Mouse (Mus musculus) stomach, postnatal 0 days (tissue): ENCODE results near the gene Cyp27b1. TPM values are rescaled to one million over a fixed set of nuclear protein-coding genes. Genes with fewer than 3 reads are reported as not detected.
"Not testable (repeated sequence)": the region's sequence is repeated elsewhere in the genome, so short reads cannot be mapped to it uniquely, and the experiment has no call there.

Source experiments
- ATAC-seq: fragments of 200-750 bp; cut with Nextera tagmentation; 2 replicates; pipeline ENCODE4 v1.8.0; 2017; ENCODE audit not compliant: low FRiP score, low TSS enrichment
- DNase-seq: peaks from one replicate; pipeline ENCODE4 v3.0.0-alpha.2; 2016; ENCODE audit warnings: low spot score
- H3K27ac ChIP-seq: fragments of 300-500 bp; sonication (generic); replicated peaks from 2 replicates; pipeline ENCODE4 v1.5.1; 2014; ENCODE audit warnings: mild to moderate bottlenecking, control low read depth
- H3K27me3 ChIP-seq: fragments of 300-500 bp; sonication (generic); 2 replicates; pipeline ENCODE4 v1.6.1; 2014; ENCODE audit warnings: low read length; ENCODE audit not compliant: control insufficient read depth, insufficient read depth
- H3K36me3 ChIP-seq: fragments of 300-500 bp; sonication (generic); 2 replicates; pipeline ENCODE4 v1.6.1; 2014; ENCODE audit warnings: low read length, mixed read lengths; ENCODE audit not compliant: control insufficient read depth, insufficient read depth
- H3K4me1 ChIP-seq: fragments of 300-500 bp; sonication (generic); replicated peaks from 2 replicates; pipeline ENCODE4 v1.6.1; 2014; ENCODE audit warnings: antibody characterized with exemption; ENCODE audit not compliant: control insufficient read depth, insufficient read depth
- H3K4me2 ChIP-seq: fragments of 300-500 bp; sonication (generic); replicated peaks from 2 replicates; pipeline ENCODE4 v1.6.1; 2014; ENCODE audit warnings: low read depth, mild to moderate bottlenecking, control low read depth, moderate library complexity
- H3K4me3 ChIP-seq: fragments of 300-500 bp; sonication (generic); 2 replicates; pipeline ENCODE4 v1.5.1; 2014; ENCODE audit warnings: low read depth, low read length, control low read depth
- H3K9ac ChIP-seq: fragments of 300-500 bp; sonication (generic); 2 replicates; pipeline ENCODE4 v1.6.1; 2014; ENCODE audit warnings: mild to moderate bottlenecking, low read length, control low read depth, mixed read lengths
- H3K9me3 ChIP-seq: fragments of 300-500 bp; sonication (generic); 2 replicates; pipeline ENCODE4 v1.6.1; 2016; ENCODE audit warnings: low read length; ENCODE audit not compliant: control insufficient read depth
- CTCF ChIP-seq: IDR thresholded peaks from 2 replicates; pipeline ENCODE4 v1.5.1; 2016; ENCODE audit warnings: antibody characterized with exemption, low read depth, mild to moderate bottlenecking, moderate library complexity
- EP300 ChIP-seq: optimal IDR thresholded peaks from 2 replicates; pipeline ENCODE3; 2016; ENCODE audit warnings: antibody characterized with exemption
- WGBS: fragments of 180-500 bp; shearing (Covaris S2); extraction: QIAGEN DNeasy Blood & Tissue Kit; methylation state at CpG from one replicate; pipeline ENCODE4 v1.1.7; 2014; 5-methylcytosine and 5-hydroxymethylcytosine counted together
- polyA plus RNA-seq: library from polyadenylated mRNA; unstranded; fragments of >200 nt; fragmentation: Nextera tagmentation; extraction: Ambion mirVana; gene quantifications from 2 replicates; pipeline ENCODE4 v1.2.1, GENCODE M21; 2015

Cyp27b1 gene
- polyA plus RNA-seq, 1 experiment from 2014 or later = 0.13 TPM

- ATAC-seq (no peak), DNase-seq (peak; percentile 51)
- WGBS = under 1% methylated on average over 27 of the region's 92 CpGs
- peak overlapping the region; percentile 100 for H3K4me2 ChIP-seq
- peak overlapping the region; percentile 73 for H3K9ac ChIP-seq
- TF ChIP-seq CTCF = no peak
- TF ChIP-seq EP300 = no peak
- H3K4me1 ChIP-seq = 0 out of 2 replicates have a peak, but pooled peaks cover 4% of the 10 kb centered on the region
- H3K27ac ChIP-seq = 0 out of 2 replicates have a peak overlapping the region, but pooled peaks have one; percentile 24
- no peaks in the 10 kb centered on the region for H3K27me3 ChIP-seq
- H3K36me3 ChIP-seq = peaks cover 6% of the 10 kb centered on the region; the same call in 1 of the 2 replicates
- H3K4me3 ChIP-seq = peak overlapping the region; percentile 72
- no peaks in the 10 kb centered on the region for H3K9me3 ChIP-seq
Observed at GRCm38 (mm10) chr10:127059174-127059967, 11.3 kb downstream of the Cyp27b1 start.

DNA sequence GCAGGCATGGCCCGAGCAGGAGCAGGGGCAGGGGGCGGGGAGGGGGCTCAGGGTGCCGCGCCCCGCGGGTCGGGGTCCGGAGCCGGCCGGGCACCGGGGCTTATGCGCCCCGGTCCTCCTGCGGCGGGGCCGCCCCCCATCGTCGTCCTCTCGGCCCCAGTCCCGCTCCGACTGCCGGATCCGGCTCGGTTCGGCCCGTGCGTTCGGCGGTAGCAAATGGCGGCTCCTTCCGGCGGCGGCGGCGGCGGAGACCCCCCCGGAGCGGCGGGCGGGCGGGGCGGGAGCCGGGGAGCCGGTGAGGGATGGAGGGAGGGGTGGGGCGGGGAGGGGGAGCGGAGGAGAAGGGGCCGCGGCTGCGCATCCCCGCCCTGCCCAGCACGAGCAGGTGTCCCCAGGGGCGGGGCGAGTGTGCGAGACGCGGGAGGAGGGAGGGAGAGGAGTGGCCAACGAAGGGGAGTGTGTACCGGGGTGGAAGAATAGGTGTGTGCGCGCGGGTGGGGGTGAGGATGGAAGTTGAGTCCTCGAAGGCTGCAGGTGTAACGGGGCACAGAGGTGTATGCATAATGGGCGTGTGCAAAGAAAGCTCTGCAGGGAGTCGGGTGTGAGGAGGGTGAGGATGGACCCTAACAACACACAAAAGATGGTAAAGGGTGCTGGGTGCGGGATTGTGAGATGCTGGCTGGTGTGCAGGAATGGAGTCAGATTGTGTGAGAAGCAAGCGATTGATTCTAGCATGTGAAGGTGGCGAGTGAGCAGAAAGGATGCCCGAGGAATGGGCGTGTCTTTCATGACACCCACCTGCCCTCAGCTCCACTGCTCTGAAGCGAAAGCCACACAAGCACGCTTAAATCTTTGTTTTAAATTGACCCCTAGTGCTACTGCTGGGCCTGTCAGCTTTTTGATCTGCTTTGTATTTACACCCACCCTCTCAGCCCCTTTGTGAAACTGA lies 12.2 kb downstream of the Cyp27b1 start, which contains the start of gene March9:
TSS of gene March9 (minus strand) at position 217 of the 949 bp plus-strand sequence.
- TF ChIP-seq EP300 (no peak), CTCF (no peak)
- peak within 1 kb of the TSS; percentile 100 for H3K4me2 ChIP-seq
- peak within 1 kb of the TSS; percentile 73 for H3K9ac ChIP-seq
- H3K9me3 ChIP-seq = no peaks in the 10 kb centered on the region
- no peaks in the 10 kb centered on the region for H3K27me3 ChIP-seq
- peak within 1 kb of the TSS; percentile 72 for H3K4me3 ChIP-seq
- 2% methylated on average over 58 of the region's 72 CpGs for WGBS
- H3K36me3 ChIP-seq = 0 out of 2 replicates have a peak, but pooled peaks cover 9% of the 10 kb centered on the region
- H3K4me1 ChIP-seq = 0 out of 2 replicates have a peak, but pooled peaks cover 4% of the 10 kb centered on the region
- DNase-seq = peak; percentile 86
- peak; percentile 34; the same call in 1 of the 2 replicates for ATAC-seq
- H3K27ac ChIP-seq = 0 out of 2 replicates have a peak within 1 kb of the TSS, but pooled peaks have one; percentile 24

DNA sequence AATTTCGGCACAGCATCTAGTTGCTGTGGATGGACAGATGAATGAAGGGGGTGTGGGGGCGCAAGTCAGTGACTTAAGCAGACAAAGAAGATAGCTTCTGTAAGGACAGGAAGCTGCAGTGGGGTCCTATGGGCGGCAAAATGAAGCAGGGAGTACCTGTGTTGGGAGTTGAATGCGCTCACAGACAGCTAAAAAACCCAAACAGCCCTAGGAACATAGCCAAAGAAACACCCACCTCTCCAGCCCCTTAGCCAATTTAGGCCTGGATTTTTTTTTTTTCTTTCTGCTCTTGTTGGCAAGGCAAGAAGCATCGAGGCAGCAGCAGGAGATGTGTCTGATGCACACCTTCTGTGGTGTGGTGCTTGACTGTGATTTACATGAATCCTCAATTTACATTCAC lies 13.0 kb downstream of the Cyp27b1 start:
- Histone ChIP-seq H3K27me3 (no peaks in the 10 kb centered on the region), H3K4me1 (0 out of 2 replicates have a peak, but pooled peaks cover 4% of the 10 kb centered on the region), H3K9me3 (no peaks in the 10 kb centered on the region), H3K9ac (no peak overlapping the region), H3K4me2 (no peak overlapping the region), H3K36me3 (0 out of 2 replicates have a peak, but pooled peaks cover 10% of the 10 kb centered on the region), H3K4me3 (no peak overlapping the region), H3K27ac (no peak overlapping the region)
- WGBS = 49% methylated on average over 5 of the region's 5 CpGs
- ATAC-seq (no peak), DNase-seq (no peak)
- TF ChIP-seq CTCF (no peak), EP300 (no peak)

GRCm38 (mm10) chr10:127061513-127061912 lies 13.5 kb downstream of the Cyp27b1 start:
- ATAC-seq (no peak), DNase-seq (no peak)
- WGBS = 70% methylated on average over 2 of the region's 2 CpGs
- TF ChIP-seq CTCF (no peak), EP300 (no peak)
- Histone ChIP-seq H3K4me1 (0 out of 2 replicates have a peak, but pooled peaks cover 4% of the 10 kb centered on the region), H3K9me3 (no peaks in the 10 kb centered on the region), H3K4me3 (no peak overlapping the region), H3K27me3 (no peaks in the 10 kb centered on the region), H3K9ac (no peak overlapping the region), H3K27ac (no peak overlapping the region), H3K36me3 (peaks cover 10% of the 10 kb centered on the region; the same call in 1 of the 2 replicates), H3K4me2 (no peak overlapping the region)

DNA sequence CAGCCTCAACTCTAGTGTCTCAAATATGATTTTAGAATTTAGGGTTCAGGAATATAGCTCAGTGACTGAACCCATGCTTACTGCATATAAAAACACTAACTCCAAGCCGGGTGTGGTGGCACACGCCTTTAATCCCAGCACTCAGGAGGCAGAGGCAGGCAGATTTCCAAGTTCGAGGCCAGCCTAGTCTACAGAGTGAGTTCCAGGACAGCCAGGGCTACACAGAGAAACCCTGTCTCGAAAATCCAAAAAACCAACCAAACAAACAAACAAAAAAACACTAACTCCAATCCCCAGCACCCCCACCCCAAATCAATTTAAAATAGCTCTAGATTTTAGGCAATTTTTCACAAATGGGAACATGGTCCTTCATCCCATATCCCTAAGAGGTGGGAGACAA lies 14.1 kb downstream of the Cyp27b1 start:
- H3K36me3 ChIP-seq = peaks cover 12% of the 10 kb centered on the region; the same call in 1 of the 2 replicates
- H3K9me3 ChIP-seq, H3K4me1 ChIP-seq, H3K4me2 ChIP-seq, H3K27ac ChIP-seq, H3K9ac ChIP-seq, ATAC-seq, H3K4me3 ChIP-seq, H3K27me3 ChIP-seq, DNase-seq: not testable (repeated sequence)
- 89% methylated on average over 4 of the region's 4 CpGs for WGBS
